Mouse (Mus musculus) embryonic facial prominence, embryonic 10.5 days (tissue): Measurements from ENCODE around the gene Snd1. TPM values are rescaled to one million over a fixed set of nuclear protein-coding genes. Genes with fewer than 3 reads are reported as not detected.

ENCODE experiments used
- DNase-seq: peaks from one replicate; pipeline ENCODE4 v3.0.0-alpha.2; 2017; ENCODE audit warnings: low spot score
- H3K27ac ChIP-seq: fragments of 300-500 bp; sonication (generic); replicated peaks from 2 replicates; pipeline ENCODE4 v1.5.1; 2016; ENCODE audit warnings: mild to moderate bottlenecking
- H3K27me3 ChIP-seq: fragments of 300-500 bp; sonication (generic); replicated peaks from 2 replicates; pipeline ENCODE4 v1.6.1; 2016; ENCODE audit warnings: low read depth, mild to moderate bottlenecking; ENCODE audit not compliant: poor library complexity, severe bottlenecking
- H3K36me3 ChIP-seq: fragments of 300-500 bp; sonication (generic); replicated peaks from 2 replicates; pipeline ENCODE4 v1.6.1; 2016; ENCODE audit warnings: mild to moderate bottlenecking, moderate library complexity
- H3K4me1 ChIP-seq: fragments of 300-500 bp; sonication (generic); 2 replicates; pipeline ENCODE4 v1.6.1; 2016
- H3K4me3 ChIP-seq: fragments of 300-500 bp; sonication (generic); 2 replicates; pipeline ENCODE4 v1.5.1; 2016; ENCODE audit warnings: mild to moderate bottlenecking, moderate library complexity
- H3K9me3 ChIP-seq: fragments of 300-500 bp; sonication (generic); 2 replicates; pipeline ENCODE4 v1.6.1; 2016; ENCODE audit warnings: mild to moderate bottlenecking
- WGBS: fragments of 180-500 bp; shearing (Covaris S2); methylation state at CpG from one replicate; pipeline ENCODE4 v1.1.7; 2016; 5-methylcytosine and 5-hydroxymethylcytosine counted together
- polyA plus RNA-seq: library from polyadenylated mRNA; unstranded; fragments of >200 nt; fragmentation: Nextera tagmentation; extraction: Ambion mirVana; gene quantifications from 2 replicates; pipeline ENCODE4 v1.2.1, GENCODE M21; 2016

Gene Snd1
- polyA plus RNA-seq, 1 experiment from 2014 or later: 119 TPM

DNA sequence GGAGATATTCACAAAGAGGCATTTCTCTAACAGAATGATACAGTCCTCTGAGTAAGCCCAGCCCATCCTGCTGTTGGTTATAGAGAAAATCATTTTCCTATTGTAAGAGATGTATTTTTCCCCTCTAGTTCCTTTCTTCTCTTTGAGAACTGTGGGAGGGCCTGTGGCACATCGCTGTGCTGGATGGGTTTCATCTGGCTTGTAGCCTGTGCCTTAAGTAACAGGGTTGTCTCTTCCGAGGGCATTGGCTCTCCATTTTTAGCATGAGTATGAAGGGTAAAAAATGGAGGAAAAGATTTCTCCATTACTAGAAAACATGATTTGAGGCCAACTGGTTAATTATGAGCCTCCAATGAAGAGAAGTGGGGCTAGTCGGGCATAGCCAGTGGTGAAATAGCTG lies 140.5 kb downstream of the Snd1 start:
- no peaks in the 10 kb centered on the region for H3K27me3 ChIP-seq
- 92% methylated on average over 3 of the region's 3 CpGs for WGBS
- no peaks in the 10 kb centered on the region for H3K36me3 ChIP-seq
- no peak overlapping the region for H3K4me3 ChIP-seq
- peaks cover 15% of the 10 kb centered on the region for H3K4me1 ChIP-seq
- H3K9me3 ChIP-seq: no peaks in the 10 kb centered on the region
- no peak overlapping the region for H3K27ac ChIP-seq
- DNase-seq: no peak

DNA sequence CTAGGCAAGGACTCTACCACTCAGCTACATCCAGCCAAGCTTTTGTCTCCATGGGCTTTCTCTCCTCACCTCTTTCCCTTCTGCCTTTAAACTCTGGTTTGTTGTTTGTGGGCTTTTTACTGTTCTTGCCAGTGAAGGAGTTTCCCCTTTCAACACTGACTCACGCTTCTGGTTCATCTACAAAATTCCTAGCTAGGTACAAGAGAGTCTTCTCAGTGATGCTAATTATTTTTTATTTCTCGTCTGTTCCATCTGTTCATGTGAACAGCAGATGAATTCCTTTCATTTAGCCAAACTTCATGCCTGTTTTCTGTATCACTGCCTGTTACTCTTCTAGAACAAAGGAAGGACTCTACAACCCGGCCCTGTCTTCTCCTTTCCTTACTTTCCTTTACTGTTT lies 141.0 kb downstream of the Snd1 start:
- Histone ChIP-seq H3K27me3 (no peaks in the 10 kb centered on the region), H3K4me1 (peaks cover 15% of the 10 kb centered on the region), H3K36me3 (no peaks in the 10 kb centered on the region), H3K27ac (no peak overlapping the region; the same call in 1 of the 2 replicates), H3K4me3 (no peak overlapping the region), H3K9me3 (no peaks in the 10 kb centered on the region)
- DNase-seq: no peak
- WGBS: 69% methylated on average over 3 of the region's 3 CpGs

DNA sequence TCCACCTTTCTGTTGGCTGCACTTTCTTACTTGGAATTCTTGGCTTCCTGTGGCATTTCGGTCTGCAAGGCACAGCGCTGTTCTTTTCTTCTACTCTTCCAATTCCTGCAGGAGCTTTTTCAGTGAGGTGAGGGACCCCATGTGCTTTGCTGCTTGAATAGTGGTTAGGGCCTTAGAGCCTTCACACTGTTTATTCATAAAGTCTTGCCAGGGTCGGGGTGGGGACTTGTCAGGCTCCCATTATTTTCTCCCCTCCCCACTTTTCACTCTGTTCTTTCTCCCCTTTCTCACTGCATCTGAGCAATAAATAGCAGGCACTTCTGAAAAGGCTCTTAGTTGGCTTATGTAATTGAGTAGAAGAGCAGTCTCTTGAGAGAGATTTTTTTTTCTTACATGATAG lies 143.4 kb downstream of the Snd1 start:
- Histone ChIP-seq H3K27me3 (no peaks in the 10 kb centered on the region), H3K36me3 (no peaks in the 10 kb centered on the region), H3K4me3 (no peak overlapping the region), H3K27ac (no peak overlapping the region), H3K4me1 (peaks cover 15% of the 10 kb centered on the region), H3K9me3 (no peaks in the 10 kb centered on the region)
- 65% methylated on average over 3 of the region's 3 CpGs for WGBS
- DNase-seq: no peak

- no peak for DNase-seq
- WGBS: 61% methylated on average over 7 of the region's 7 CpGs
- H3K27me3 ChIP-seq: no peaks in the 10 kb centered on the region
- H3K27ac ChIP-seq: no peak overlapping the region
- no peaks in the 10 kb centered on the region for H3K36me3 ChIP-seq
- peaks cover 15% of the 10 kb centered on the region for H3K4me1 ChIP-seq
- no peaks in the 10 kb centered on the region for H3K9me3 ChIP-seq
- no peak overlapping the region for H3K4me3 ChIP-seq
Observed at GRCm38 (mm10) chr6:28618751-28619153, 143.8 kb downstream of the Snd1 start.

DNA sequence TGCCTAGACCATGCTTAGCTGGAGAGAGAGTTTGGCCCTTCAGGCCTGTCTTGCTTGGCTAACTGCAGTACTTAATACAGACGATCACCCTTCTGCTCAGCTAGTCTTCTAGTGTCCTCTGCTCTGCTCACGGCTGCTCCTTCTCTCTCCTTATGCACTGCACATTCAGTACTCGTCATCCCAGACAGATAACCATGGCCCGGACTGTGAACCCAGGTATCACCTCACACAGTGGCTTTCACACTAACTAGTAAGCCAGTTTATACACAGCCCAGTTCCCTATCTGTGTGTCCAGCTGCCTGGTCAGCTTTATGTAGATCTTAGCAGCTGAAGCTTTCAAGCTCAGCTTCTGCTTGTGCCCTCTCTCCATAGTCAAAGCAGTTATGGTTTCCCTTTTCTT lies 146.5 kb downstream of the Snd1 start:
- H3K36me3 ChIP-seq: peaks cover 5% of the 10 kb centered on the region
- H3K27ac ChIP-seq: no peak overlapping the region
- WGBS: 87% methylated on average over 4 of the region's 4 CpGs

GRCm38 (mm10) chr6:28621961-28622360 lies 147.0 kb downstream of the Snd1 start:
- 90% methylated on average over 5 of the region's 5 CpGs for WGBS
- peaks cover 15% of the 10 kb centered on the region for H3K4me1 ChIP-seq

More for the DNA sequence above, 146.5 kb downstream of the Snd1 start:
- no peak for DNase-seq
- no peaks in the 10 kb centered on the region for H3K27me3 ChIP-seq
- no peak overlapping the region for H3K4me3 ChIP-seq
- no peaks in the 10 kb centered on the region for H3K9me3 ChIP-seq
- H3K4me1 ChIP-seq: peaks cover 15% of the 10 kb centered on the region

GRCm38 (mm10) chr6:28622522-28622921 lies 147.6 kb downstream of the Snd1 start:
- H3K9me3 ChIP-seq: no peaks in the 10 kb centered on the region
- no peak for DNase-seq
- peaks cover 15% of the 10 kb centered on the region for H3K4me1 ChIP-seq
- no peak overlapping the region for H3K27ac ChIP-seq
- H3K27me3 ChIP-seq: no peaks in the 10 kb centered on the region
- WGBS: 71% methylated on average over 6 of the region's 6 CpGs
- H3K36me3 ChIP-seq: peaks cover 10% of the 10 kb centered on the region
- H3K4me3 ChIP-seq: no peak overlapping the region

More at GRCm38 (mm10) chr6:28621961-28622360, 147.0 kb downstream of the Snd1 start:
- no peaks in the 10 kb centered on the region for H3K27me3 ChIP-seq
- H3K9me3 ChIP-seq: no peaks in the 10 kb centered on the region
- H3K4me3 ChIP-seq: no peak overlapping the region
- no peak for DNase-seq
- peaks cover 10% of the 10 kb centered on the region for H3K36me3 ChIP-seq
- no peak overlapping the region for H3K27ac ChIP-seq

- Histone ChIP-seq H3K27ac (no peak overlapping the region), H3K27me3 (no peaks in the 10 kb centered on the region), H3K36me3 (peaks cover 10% of the 10 kb centered on the region), H3K4me3 (no peak overlapping the region), H3K9me3 (no peaks in the 10 kb centered on the region), H3K4me1 (peaks cover 11% of the 10 kb centered on the region)
- 86% methylated on average over 3 of the region's 3 CpGs for WGBS
- DNase-seq: no peak
Observed at GRCm38 (mm10) chr6:28622963-28623362, 148.0 kb downstream of the Snd1 start.

DNA sequence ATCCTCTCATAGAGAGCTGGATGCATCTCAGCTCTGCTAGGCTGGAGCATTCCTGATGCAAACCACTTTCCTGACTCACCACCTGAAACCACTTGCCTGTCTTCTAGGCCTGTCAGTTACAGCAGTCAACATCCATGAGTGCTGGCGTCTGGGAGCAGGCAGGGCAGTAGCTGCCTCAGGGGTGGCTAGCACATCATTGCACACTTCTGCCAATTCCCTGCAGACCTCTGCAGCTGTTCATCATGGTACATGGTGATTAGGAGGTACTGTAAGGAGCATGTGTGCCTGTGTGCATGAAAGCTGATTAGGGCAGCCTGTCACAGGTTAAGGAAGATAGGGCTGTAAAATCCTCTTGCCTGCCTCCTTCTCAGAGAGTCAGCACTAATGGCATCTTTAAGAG lies 153.5 kb downstream of the Snd1 start:
- Histone ChIP-seq H3K9me3 (no peaks in the 10 kb centered on the region), H3K36me3 (peaks cover 16% of the 10 kb centered on the region), H3K4me3 (no peak overlapping the region), H3K27ac (no peak overlapping the region), H3K4me1 (peaks cover 17% of the 10 kb centered on the region; the same call in 1 of the 2 replicates), H3K27me3 (no peaks in the 10 kb centered on the region)
- no peak for DNase-seq
- 71% methylated on average over 1 of the region's 1 CpGs for WGBS

DNA sequence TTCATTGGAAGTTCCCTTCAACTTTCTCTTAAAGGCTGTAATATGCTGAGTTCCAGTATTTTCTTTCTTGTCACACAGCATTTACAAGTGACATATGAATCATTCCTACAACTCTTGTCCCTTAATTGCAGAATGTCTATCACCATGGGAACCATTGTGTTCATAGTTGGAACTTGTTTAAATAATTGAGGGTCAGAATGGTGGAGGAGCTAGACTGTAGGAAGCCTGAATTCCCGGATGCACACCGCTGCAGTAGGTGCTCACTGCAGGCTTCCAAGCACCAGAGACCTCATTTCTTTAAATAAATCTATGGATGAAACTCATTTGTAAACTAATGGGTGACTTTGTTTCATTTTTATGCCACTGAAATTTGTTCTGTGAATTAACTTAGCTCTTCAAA lies 154.9 kb downstream of the Snd1 start:
- no peaks in the 10 kb centered on the region for H3K27me3 ChIP-seq
- no peak for DNase-seq
- no peak overlapping the region for H3K4me3 ChIP-seq
- H3K4me1 ChIP-seq: peaks cover 17% of the 10 kb centered on the region; the same call in 1 of the 2 replicates
- 74% methylated on average over 2 of the region's 2 CpGs for WGBS
- no peaks in the 10 kb centered on the region for H3K9me3 ChIP-seq
- H3K36me3 ChIP-seq: peaks cover 16% of the 10 kb centered on the region
- H3K27ac ChIP-seq: no peak overlapping the region

DNA sequence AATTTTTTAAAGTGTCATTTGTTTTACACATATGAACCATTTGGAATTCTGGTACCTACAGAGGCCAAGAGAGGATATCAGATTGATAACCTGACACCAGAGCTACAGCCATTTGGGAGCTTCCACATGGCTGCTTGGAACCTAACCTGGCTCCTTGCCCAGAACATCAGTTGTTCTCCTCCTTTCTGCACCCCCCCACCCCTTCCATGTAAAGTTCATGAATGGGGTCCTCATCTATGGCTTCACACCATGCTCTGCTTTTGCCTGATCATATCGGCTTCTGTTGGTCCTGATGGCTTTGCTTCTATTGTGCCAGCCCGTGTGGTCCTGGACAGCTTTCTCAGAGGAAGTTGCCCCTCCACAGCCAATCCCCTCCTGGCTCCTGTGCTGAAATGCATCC lies 156.0 kb downstream of the Snd1 start:
- 87% methylated on average over 2 of the region's 2 CpGs for whole genome bisulfite sequencing
- Histone ChIP-seq H3K4me3 (no peak overlapping the region), H3K36me3 (peaks cover 16% of the 10 kb centered on the region), H3K27ac (no peak overlapping the region), H3K9me3 (no peaks in the 10 kb centered on the region), H3K27me3 (no peaks in the 10 kb centered on the region), H3K4me1 (peaks cover 23% of the 10 kb centered on the region)
- no peak for DNase-seq

DNA sequence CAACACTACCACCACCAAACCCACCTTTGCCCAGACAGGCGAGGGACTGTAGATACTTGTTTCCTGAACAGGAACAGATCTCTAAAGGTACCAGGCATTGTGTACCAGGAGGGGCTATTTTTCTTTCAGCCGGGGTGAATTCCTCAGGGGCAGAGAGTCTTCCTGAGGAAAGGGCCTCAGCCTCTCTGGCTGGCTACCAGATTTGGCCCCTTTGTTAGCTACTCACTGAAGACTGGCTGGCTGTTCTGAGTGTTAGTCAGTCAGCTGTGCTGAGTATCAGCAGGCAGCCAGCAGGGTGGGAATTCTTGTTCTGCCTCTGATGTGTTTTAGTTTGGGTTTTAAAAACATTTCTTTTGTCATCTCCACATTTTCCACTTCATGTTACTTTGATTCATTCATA lies 158.2 kb downstream of the Snd1 start:
- no peaks in the 10 kb centered on the region for H3K9me3 ChIP-seq
- H3K27ac ChIP-seq: no peak overlapping the region; the same call in 1 of the 2 replicates
- WGBS: 55% methylated on average over 2 of the region's 2 CpGs
- 0 out of 2 replicates have a peak, but pooled peaks cover 6% of the 10 kb centered on the region for H3K36me3 ChIP-seq
- no peak overlapping the region for H3K4me3 ChIP-seq
- DNase-seq: no peak
- H3K27me3 ChIP-seq: no peaks in the 10 kb centered on the region
- H3K4me1 ChIP-seq: peaks cover 28% of the 10 kb centered on the region

DNA sequence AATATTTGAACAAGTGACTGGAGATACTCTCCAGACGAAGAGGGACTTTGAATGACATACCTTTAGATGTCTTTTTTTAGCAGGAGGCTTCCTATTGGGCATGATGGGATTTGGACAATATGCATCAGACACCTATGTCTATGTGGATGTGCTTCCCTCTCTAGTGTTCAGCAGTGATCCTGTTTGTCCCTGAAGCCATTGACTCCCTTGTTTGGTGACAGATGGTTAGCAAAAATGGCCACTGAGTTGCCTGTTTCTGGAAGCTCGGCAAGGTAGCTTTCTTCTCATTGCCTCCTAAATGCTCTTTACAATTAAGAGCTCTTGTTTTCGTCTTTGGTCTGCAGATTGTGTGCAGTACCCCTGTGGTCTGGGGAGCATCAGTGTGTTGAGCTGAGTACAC lies 158.7 kb downstream of the Snd1 start:
- Histone ChIP-seq H3K4me3 (no peak overlapping the region), H3K9me3 (no peaks in the 10 kb centered on the region), H3K27me3 (no peaks in the 10 kb centered on the region), H3K4me1 (peaks cover 24% of the 10 kb centered on the region), H3K36me3 (0 out of 2 replicates have a peak, but pooled peaks cover 1% of the 10 kb centered on the region), H3K27ac (no peak overlapping the region)
- 76% methylated on average over 3 of the region's 3 CpGs for WGBS
- DNase-seq: no peak

GRCm38 (mm10) chr6:28635092-28635491 lies 160.2 kb downstream of the Snd1 start:
- H3K9me3 ChIP-seq: no peaks in the 10 kb centered on the region
- H3K27ac ChIP-seq: no peak overlapping the region
- WGBS: 63% methylated on average over 1 of the region's 1 CpGs

More at GRCm38 (mm10) chr6:28635092-28635491, 160.2 kb downstream of the Snd1 start:
- Histone ChIP-seq H3K4me1 (peaks cover 17% of the 10 kb centered on the region), H3K36me3 (no peaks in the 10 kb centered on the region), H3K27me3 (no peaks in the 10 kb centered on the region), H3K4me3 (no peak overlapping the region)
- no peak for DNase-seq
